Mouse (Mus musculus) skeletal muscle tissue, adult 2 months (tissue): ENCODE measurements around the gene Oas1g.
A peak's percentile ranks its signal among the peaks of the same experiment; 100 is the strongest.
"Not testable (repeated sequence)": the region's sequence is repeated elsewhere in the genome, so short reads cannot be mapped to it uniquely, and the experiment has no call there.

Experiments used
- DNase-seq: peaks from one replicate; pipeline ENCODE4 v3.0.0-alpha.2; 2012; ENCODE audit warnings: low read depth, low spot score

Gene Oas1g

GRCm38 (mm10) chr5:120890991-120891390 lies 3.6 kb upstream of the Oas1g start:
- no peak for DNase-seq

- no peak for DNase-seq
These were observed 2.6 kb upstream of the Oas1g start for GRCm38 (mm10) chr5:120890026-120890425.

DNA sequence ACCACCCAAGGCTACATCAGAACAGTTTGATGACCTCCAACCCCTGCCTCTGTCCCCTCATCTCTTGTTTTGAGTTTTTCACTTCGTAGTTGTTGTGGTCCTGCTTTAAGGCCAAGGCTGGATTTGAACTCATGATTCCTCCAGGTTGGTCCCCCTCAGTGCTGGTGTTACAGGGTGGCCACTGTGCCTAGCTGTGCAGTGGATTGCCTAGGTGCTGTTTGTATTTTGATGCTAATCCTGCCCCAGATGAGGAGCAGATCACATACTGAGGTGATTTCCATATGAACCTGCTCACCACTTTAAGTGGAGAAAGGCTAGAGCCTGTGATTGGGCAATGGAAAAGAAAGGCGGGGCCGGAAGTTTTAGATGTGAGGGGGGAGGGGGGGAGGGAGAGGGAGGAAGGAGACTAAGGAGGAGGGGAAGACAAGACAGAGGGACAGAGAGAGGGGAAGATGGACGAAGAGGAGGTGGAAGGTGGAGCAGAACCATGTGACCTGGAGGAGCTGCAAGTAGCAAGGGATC lies 942 bp upstream of the Oas1g start:
- DNase-seq = not testable (repeated sequence)

DNA sequence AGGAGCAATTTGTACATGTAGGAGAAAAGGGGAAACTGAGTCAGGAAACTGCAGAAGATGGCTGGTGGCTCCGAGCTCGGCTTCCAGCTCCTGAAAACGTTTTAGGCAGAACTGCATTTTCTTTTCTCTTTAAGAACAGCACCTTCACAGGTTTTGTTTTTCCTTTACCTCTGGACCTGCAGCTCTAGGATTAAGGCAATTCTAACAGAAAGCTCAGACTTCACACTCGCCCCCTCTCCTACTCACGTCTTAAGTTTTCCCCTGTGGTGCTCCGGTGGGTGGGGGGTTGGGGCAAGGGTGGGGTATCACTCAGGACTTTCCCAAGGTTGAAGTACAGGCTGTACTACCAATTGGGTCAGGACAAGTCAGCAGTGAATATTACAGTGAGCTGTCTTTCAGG lies 418 bp upstream of the Oas1g start:
- no peak for DNase-seq

DNA sequence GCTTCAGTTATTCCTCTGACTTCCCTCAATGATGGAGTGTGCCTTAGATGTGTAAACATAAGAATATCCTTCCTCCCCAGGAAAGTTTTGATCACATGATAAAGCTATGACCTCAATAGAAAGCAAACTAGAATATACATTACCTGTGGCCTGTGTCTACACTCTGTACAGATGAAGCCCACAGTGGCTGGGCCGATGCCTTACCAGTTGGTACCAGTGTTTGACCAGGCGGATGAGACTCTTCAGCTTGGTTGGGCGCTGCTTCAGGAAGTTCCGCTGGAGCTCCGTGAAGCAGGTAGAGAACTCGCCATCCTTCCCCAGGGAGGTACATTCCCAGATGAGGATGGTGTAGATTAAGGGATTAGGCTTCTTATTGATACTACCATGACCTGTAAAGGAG lies 5.7 kb downstream of the Oas1g start:
- DNase-seq = not testable (repeated sequence)

DNA sequence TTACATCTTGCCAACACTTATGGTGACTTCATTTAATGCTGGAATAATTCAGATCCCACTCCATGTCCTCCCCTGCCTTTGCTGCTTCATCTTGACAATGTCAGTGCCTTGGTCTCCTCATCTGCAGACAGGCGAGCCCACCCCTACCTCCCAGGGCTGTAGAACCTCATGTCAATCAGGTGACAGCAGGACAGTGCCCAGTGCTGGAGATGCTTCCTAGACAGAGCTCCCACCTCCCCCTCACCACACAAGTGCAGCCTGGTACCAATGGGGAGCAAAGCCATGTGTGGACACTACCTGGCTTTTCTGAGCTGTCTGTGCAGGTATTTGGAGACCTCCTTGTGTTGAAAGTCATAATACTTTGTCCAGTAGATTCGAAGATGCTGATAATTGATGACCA lies 8.6 kb downstream of the Oas1g start:
- DNase-seq = not testable (repeated sequence)

- not testable (repeated sequence) for DNase-seq
These were observed 10.0 kb downstream of the Oas1g start for GRCm38 (mm10) chr5:120877407-120877806.

GRCm38 (mm10) chr5:120876839-120877238 lies 10.6 kb downstream of the Oas1g start:
- DNase-seq = not testable (repeated sequence)

DNA sequence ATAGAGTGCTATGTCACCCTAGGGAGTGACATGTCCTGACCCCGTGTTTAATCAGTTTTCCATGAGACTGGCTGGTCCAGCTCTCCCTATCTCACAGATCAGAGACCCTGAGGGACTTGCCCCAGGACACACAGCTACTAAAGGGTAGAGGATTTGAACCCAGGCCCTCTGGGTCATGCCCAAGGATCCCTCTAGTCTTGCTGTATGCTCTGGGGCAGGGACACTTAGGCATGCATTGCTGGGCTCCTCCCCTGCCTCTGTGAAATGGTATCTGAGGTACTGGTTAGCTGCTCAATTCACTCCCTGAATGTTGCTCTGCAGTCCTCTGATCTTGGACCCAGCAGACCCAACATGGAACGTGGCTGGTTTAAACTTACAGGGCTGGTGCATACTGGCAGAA lies 15.9 kb downstream of the Oas1g start:
- no peak for DNase-seq

DNA sequence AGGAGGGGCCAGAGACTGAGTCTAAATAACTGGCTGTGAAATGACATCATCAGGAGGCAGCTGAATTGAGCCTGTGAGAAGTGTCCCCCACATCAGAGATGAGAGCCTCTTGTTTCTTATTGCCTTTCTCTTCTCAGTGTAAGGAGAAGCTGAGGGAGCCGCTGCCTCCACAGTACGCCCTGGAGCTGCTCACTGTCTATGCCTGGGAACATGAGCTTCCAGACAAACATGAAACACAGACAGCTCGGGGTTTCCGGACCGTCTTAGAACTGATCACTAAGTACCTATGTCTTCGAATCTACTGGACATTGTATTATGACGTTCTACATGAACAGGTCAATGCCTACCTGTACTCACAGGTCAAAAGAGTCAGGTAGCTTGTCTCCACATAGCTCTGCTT lies 16.6 kb downstream of the Oas1g start:
- DNase-seq = no peak

GRCm38 (mm10) chr5:120870081-120870480 lies 17.3 kb downstream of the Oas1g start:
- no peak for DNase-seq

GRCm38 (mm10) chr5:120869436-120870015 lies 17.9 kb downstream of the Oas1g start:
- DNase-seq = no peak

GRCm38 (mm10) chr5:120865336-120865860 lies 22.0 kb downstream of the Oas1g start:
- no peak for DNase-seq

- no peak for DNase-seq
These were observed 26.3 kb downstream of the Oas1g start, which contains the start of gene Oas1h for GRCm38 (mm10) chr5:120861121-120861520. TSS of gene Oas1h (plus strand) at chr5:120861421.

- DNase-seq = no peak
These were observed 28.2 kb downstream of the Oas1g start for GRCm38 (mm10) chr5:120859241-120859640.

- peak; percentile 6 for DNase-seq
These were observed 37.7 kb downstream of the Oas1g start for GRCm38 (mm10) chr5:120849601-120850136.

DNA sequence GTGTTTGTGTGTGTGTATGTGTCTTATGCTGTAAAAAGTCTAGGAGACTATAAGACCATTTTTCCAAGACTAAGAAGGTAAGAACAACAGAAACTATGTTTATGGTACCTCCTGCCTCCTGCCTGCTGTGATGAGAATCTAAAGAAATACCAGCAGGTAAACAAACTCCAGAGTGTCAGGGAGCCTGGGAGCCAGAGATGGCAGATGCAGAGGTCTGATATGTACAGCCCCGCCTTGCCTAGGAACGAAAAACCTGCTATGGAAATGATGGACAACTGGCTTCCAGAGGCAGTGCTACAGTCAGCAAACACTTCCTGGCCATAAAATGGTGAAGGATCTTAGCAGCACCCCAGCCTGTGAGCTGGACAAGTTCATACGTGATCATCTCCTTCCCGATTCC lies 40.3 kb downstream of the Oas1g start, which contains the start of gene Oas1f:
TSS of gene Oas1f (plus strand) at position 301 of the 400 bp plus-strand sequence.
- no peak for DNase-seq

GRCm38 (mm10) chr5:120844713-120845112 lies 42.7 kb downstream of the Oas1g start:
- peak; percentile 7 for DNase-seq

- DNase-seq = no peak
These were observed 50.5 kb downstream of the Oas1g start for GRCm38 (mm10) chr5:120836731-120837585.

- no peak for DNase-seq
These were observed 53.8 kb downstream of the Oas1g start for GRCm38 (mm10) chr5:120833335-120834280.

DNA sequence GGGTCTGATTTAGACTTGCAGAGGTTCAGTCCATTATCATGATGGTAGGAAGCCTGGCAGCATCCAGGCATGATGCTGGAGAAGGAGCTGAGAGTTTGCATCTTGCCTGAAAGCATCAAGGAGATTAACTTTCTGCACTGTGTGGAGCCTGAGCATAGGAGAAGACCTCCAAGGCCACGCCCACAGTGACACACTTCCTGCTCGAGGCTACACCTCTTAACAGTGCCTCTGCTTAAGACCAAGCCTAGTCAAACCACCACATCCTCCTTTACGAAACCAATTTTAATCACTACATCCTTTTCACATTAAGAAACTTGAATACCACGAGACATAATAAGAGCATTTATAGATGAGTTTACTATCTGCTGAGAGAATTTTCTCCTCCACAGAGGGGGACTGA lies 56.4 kb downstream of the Oas1g start:
- no peak for DNase-seq
